In the genomic region with DNA sequence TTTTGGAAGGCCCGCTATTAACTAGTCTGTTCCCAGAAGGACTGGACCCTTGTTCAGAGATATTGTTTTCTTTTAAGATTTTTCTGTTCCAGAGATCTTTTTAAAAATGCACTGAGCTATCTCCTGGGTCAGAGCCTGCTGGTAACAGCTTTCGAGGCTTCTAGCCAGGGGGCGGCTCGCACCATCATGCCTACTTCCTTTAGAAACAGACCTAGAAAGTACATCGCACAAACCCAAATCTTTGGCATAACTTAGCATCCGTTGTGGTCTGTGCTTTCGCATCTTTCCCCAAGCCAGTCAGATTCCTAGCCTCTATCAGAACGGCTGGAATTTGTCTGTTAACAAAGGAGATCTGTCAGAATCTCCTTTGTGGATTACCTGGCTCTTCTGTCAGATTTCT, we compare ENCODE assay signal across 14 mouse cellular contexts.
DNase-seq lines count a peak whose midpoint lies in the region; ATAC-seq and TF ChIP-seq lines count a peak whose summit lies in the region.
"Had no signal": no experiment of that assay in that cellular context is flagged by ENCODE, and none has a peak within 500 bp of the region (broad histone marks: within the 10 kb centered on the region; RNA-seq: fewer than 3 reads in every experiment).

No protein-coding gene starts in this region.

- no peak for DNase-seq in embryonic facial prominence, embryonic 10.5 days (ENCODE audit: low spot score)
- DNase-seq in kidney, adult 11 months: no peak
- DNase-seq in midbrain, embryonic 14.5 days: no peak
- no peak for DNase-seq in midbrain, embryonic 11.5 days (ENCODE audit: low spot score, missing footprints)
- no peak for DNase-seq in midbrain, postnatal 0 days (ENCODE audit: low spot score)
- DNase-seq in urinary bladder, postnatal 4 days (ENCODE audit: low spot score in 2 of 2): no peak
- DNase-seq: adrenal gland, adult 8-10 months; cerebellum, postnatal 14 days had no signal

- no peak overlapping the region for H3K9ac ChIP-seq in embryonic facial prominence, embryonic 13.5 days
- peak overlapping the region; percentile 48 for H3K9ac ChIP-seq in kidney, embryonic 16.5 days (replicated peaks; ENCODE audit: low read length)
- H3K9ac ChIP-seq in midbrain, embryonic 14.5 days (replicated peaks; ENCODE audit: low read length): no peak overlapping the region
- no peak overlapping the region for H3K9ac ChIP-seq in midbrain, embryonic 11.5 days (ENCODE audit: low read length)
- 0 out of 2 replicates have a peak overlapping the region, but pooled peaks have one; percentile 20 for H3K9ac ChIP-seq in midbrain, postnatal 0 days (replicated peaks; ENCODE audit: low read length, poor library complexity, severe bottlenecking)
- H3K9ac ChIP-seq: embryonic facial prominence, embryonic 12.5 days; forebrain, embryonic 15.5 days; liver, embryonic 14.5 days had no signal

- H3K9me3 ChIP-seq in embryonic facial prominence, embryonic 13.5 days: no peaks in the 10 kb centered on the region
- H3K9me3 ChIP-seq in embryonic facial prominence, embryonic 10.5 days: no peaks in the 10 kb centered on the region
- H3K9me3 ChIP-seq in kidney, embryonic 16.5 days (ENCODE audit: low read length): no peaks in the 10 kb centered on the region
- H3K9me3 ChIP-seq in midbrain, embryonic 14.5 days (ENCODE audit: control insufficient read depth, low read length): no peaks in the 10 kb centered on the region
- no peaks in the 10 kb centered on the region for H3K9me3 ChIP-seq in midbrain, embryonic 11.5 days (ENCODE audit: control insufficient read depth, low read length)
- H3K9me3 ChIP-seq in midbrain, postnatal 0 days (ENCODE audit: low read length): no peaks in the 10 kb centered on the region
- H3K9me3 ChIP-seq: embryonic facial prominence, embryonic 12.5 days; forebrain, embryonic 15.5 days; megakaryocyte, embryonic 14.5 days had no signal

- peaks cover 41% of the 10 kb centered on the region for H3K36me3 ChIP-seq in embryonic facial prominence, embryonic 13.5 days
- peaks cover 43% of the 10 kb centered on the region for H3K36me3 ChIP-seq in embryonic facial prominence, embryonic 10.5 days (replicated peaks)
- H3K36me3 ChIP-seq in kidney, embryonic 16.5 days (ENCODE audit: insufficient read depth, low read length): 0 out of 2 replicates have a peak, but pooled peaks cover 10% of the 10 kb centered on the region
- peaks cover 10% of the 10 kb centered on the region; the same call in 1 of the 2 replicates for H3K36me3 ChIP-seq in midbrain, embryonic 14.5 days (ENCODE audit: control insufficient read depth, insufficient read depth, low read length)
- no peaks in the 10 kb centered on the region for H3K36me3 ChIP-seq in midbrain, embryonic 11.5 days (ENCODE audit: control insufficient read depth, insufficient read depth, low read length)
- H3K36me3 ChIP-seq in midbrain, postnatal 0 days (ENCODE audit: insufficient read depth, low read length): no peaks in the 10 kb centered on the region
- H3K36me3 ChIP-seq: forebrain, embryonic 15.5 days had no signal

- peaks cover 44% of the 10 kb centered on the region for H3K4me1 ChIP-seq in embryonic facial prominence, embryonic 13.5 days
- peaks cover 22% of the 10 kb centered on the region for H3K4me1 ChIP-seq in embryonic facial prominence, embryonic 10.5 days
- H3K4me1 ChIP-seq in kidney, embryonic 16.5 days (ENCODE audit: insufficient read depth, low read length): peaks cover 28% of the 10 kb centered on the region
- H3K4me1 ChIP-seq in midbrain, embryonic 14.5 days (ENCODE audit: control insufficient read depth, insufficient read depth, low read length): peaks cover 26% of the 10 kb centered on the region
- peaks cover 7% of the 10 kb centered on the region; the same call in 1 of the 2 replicates for H3K4me1 ChIP-seq in midbrain, embryonic 11.5 days (ENCODE audit: control insufficient read depth, insufficient read depth, low read length)
- peaks cover 7% of the 10 kb centered on the region; the same call in 1 of the 2 replicates for H3K4me1 ChIP-seq in midbrain, postnatal 0 days (ENCODE audit: insufficient read depth, low read length)

- ATAC-seq in embryonic facial prominence, embryonic 13.5 days (ENCODE audit: insufficient number of reproducible peaks, insufficient read depth, low FRiP score, low TSS enrichment, low read depth): no peak
- no peak for ATAC-seq in kidney, embryonic 16.5 days (ENCODE audit: low FRiP score, low TSS enrichment)
- ATAC-seq in midbrain, embryonic 14.5 days (ENCODE audit: low FRiP score, low TSS enrichment): no peak
- no peak for ATAC-seq in midbrain, embryonic 11.5 days (ENCODE audit: low FRiP score)
- no peak for ATAC-seq in midbrain, postnatal 0 days (ENCODE audit: low FRiP score)
- ATAC-seq: forebrain, embryonic 15.5 days had no signal

- no peak for TF ChIP-seq CTCF in midbrain, postnatal 0 days (IDR thresholded peaks at IDR 0.05)

- no peak overlapping the region for H3K4me3 ChIP-seq in embryonic facial prominence, embryonic 13.5 days
- no peak overlapping the region for H3K4me3 ChIP-seq in embryonic facial prominence, embryonic 10.5 days
- H3K4me3 ChIP-seq in kidney, embryonic 16.5 days (ENCODE audit: low read length): no peak overlapping the region
- no peak overlapping the region for H3K4me3 ChIP-seq in midbrain, embryonic 14.5 days (replicated peaks; ENCODE audit: low read depth, low read length)
- H3K4me3 ChIP-seq in midbrain, embryonic 11.5 days (ENCODE audit: low read depth, low read length): no peak overlapping the region
- H3K4me3 ChIP-seq in midbrain, postnatal 0 days (ENCODE audit: low read depth, low read length): no peak overlapping the region
- H3K4me3 ChIP-seq: embryonic facial prominence, embryonic 12.5 days; forebrain, embryonic 15.5 days; megakaryocyte, embryonic 14.5 days had no signal

- H3K4me2 ChIP-seq in embryonic facial prominence, embryonic 13.5 days: no peak overlapping the region
- peak overlapping the region; percentile 20; the same call in 1 of the 2 replicates for H3K4me2 ChIP-seq in kidney, embryonic 16.5 days (replicated peaks; ENCODE audit: low read depth, low read length)
- no peak overlapping the region for H3K4me2 ChIP-seq in midbrain, embryonic 14.5 days (ENCODE audit: low read length)
- no peak overlapping the region for H3K4me2 ChIP-seq in midbrain, embryonic 11.5 days
- no peak overlapping the region for H3K4me2 ChIP-seq in midbrain, postnatal 0 days (ENCODE audit: low read depth, low read length, poor library complexity, severe bottlenecking)
- H3K4me2 ChIP-seq: embryonic facial prominence, embryonic 12.5 days; forebrain, embryonic 15.5 days had no signal

- H3K27ac ChIP-seq in embryonic facial prominence, embryonic 13.5 days: 0 out of 2 replicates have a peak overlapping the region, but pooled peaks have one; percentile 28
- H3K27ac ChIP-seq in embryonic facial prominence, embryonic 10.5 days (replicated peaks): no peak overlapping the region
- peak overlapping the region; percentile 75 for H3K27ac ChIP-seq in kidney, embryonic 16.5 days (ENCODE audit: low read length)
- H3K27ac ChIP-seq in midbrain, embryonic 14.5 days (replicated peaks; ENCODE audit: low read depth, low read length): peak overlapping the region; percentile 15; the same call in 1 of the 2 replicates
- no peak overlapping the region for H3K27ac ChIP-seq in midbrain, embryonic 11.5 days (ENCODE audit: low read depth, low read length)
- 0 out of 2 replicates have a peak overlapping the region, but pooled peaks have one; percentile 52 for H3K27ac ChIP-seq in midbrain, postnatal 0 days (ENCODE audit: low read depth, low read length)
- H3K27ac ChIP-seq: forebrain, embryonic 15.5 days; liver, embryonic 14.5 days had no signal

- WGBS in embryonic facial prominence, embryonic 13.5 days: 69% methylated on average over 8 of the region's 8 CpGs
- 80% methylated on average over 8 of the region's 8 CpGs for WGBS in embryonic facial prominence, embryonic 10.5 days
- 74% methylated on average over 8 of the region's 8 CpGs for WGBS in kidney, embryonic 16.5 days
- 75% methylated on average over 8 of the region's 8 CpGs for WGBS in midbrain, embryonic 14.5 days
- WGBS in midbrain, embryonic 11.5 days: 82% methylated on average over 8 of the region's 8 CpGs
- WGBS in midbrain, postnatal 0 days: 61% methylated on average over 8 of the region's 8 CpGs

- no peaks in the 10 kb centered on the region for H3K27me3 ChIP-seq in embryonic facial prominence, embryonic 13.5 days
- no peaks in the 10 kb centered on the region for H3K27me3 ChIP-seq in embryonic facial prominence, embryonic 10.5 days (replicated peaks; ENCODE audit: low read depth, poor library complexity, severe bottlenecking)
- H3K27me3 ChIP-seq in kidney, embryonic 16.5 days (ENCODE audit: insufficient read depth, low read length): no peaks in the 10 kb centered on the region
- no peaks in the 10 kb centered on the region for H3K27me3 ChIP-seq in midbrain, embryonic 14.5 days (ENCODE audit: control insufficient read depth, insufficient read depth, low read length)
- no peaks in the 10 kb centered on the region for H3K27me3 ChIP-seq in midbrain, embryonic 11.5 days (ENCODE audit: control insufficient read depth, insufficient read depth, low read length)
- H3K27me3 ChIP-seq in midbrain, postnatal 0 days (ENCODE audit: insufficient read depth, low read length): no peaks in the 10 kb centered on the region
- H3K27me3 ChIP-seq: embryonic facial prominence, embryonic 12.5 days; forebrain, embryonic 15.5 days; megakaryocyte, embryonic 14.5 days had no signal

Comparison
In these comparisons a context has a peak if more than half of its experiments do, and no peak if none do; other contexts are left out.
1. H3K27ac ChIP-seq: peak in embryonic facial prominence, embryonic 13.5 days (single experiment), kidney, embryonic 16.5 days (single experiment), midbrain, embryonic 14.5 days (single experiment) and midbrain, postnatal 0 days (single experiment); none in embryonic facial prominence, embryonic 10.5 days (single experiment) and midbrain, embryonic 11.5 days (single experiment).
2. H3K9ac ChIP-seq: peak in kidney, embryonic 16.5 days (single experiment) and midbrain, postnatal 0 days (single experiment); none in embryonic facial prominence, embryonic 13.5 days (single experiment), midbrain, embryonic 14.5 days (single experiment) and midbrain, embryonic 11.5 days (single experiment).